Mouse (Mus musculus) myocyte (in vitro differentiated cells): ENCODE results near the gene Srsf3. TPM values are rescaled to one million over a fixed set of nuclear protein-coding genes. Genes with fewer than 3 reads are reported as not detected.

Experiments used
- polyA plus RNA-seq: library from polyadenylated mRNA; unstranded; fragments of >200 nt; fragmentation: generic; extraction: Trizol; gene quantifications from one replicate; pipeline ENCODE4 v1.2.1, GENCODE M21; 2012; ENCODE audit warnings: missing spikeins

Gene Srsf3
- polyA plus RNA-seq, 1 experiment = 98.2 TPM

Other genes starting within 250 kb of the Srsf3 start
- 6.7 TPM for gene Brpf3, start 231.5 kb upstream of the Srsf3 start, polyA plus RNA-seq
- gene Pnpla1, start 174.2 kb upstream of the Srsf3 start, polyA plus RNA-seq = not detected
- gene 4930539E08Rik, start 117.3 kb upstream of the Srsf3 start, polyA plus RNA-seq = not detected
- not detected for gene Pxt1, start 88.8 kb upstream of the Srsf3 start, polyA plus RNA-seq
- 34.8 TPM for gene Kctd20, start 80.7 kb upstream of the Srsf3 start, polyA plus RNA-seq
- 28.3 TPM for gene Stk38, start 24.6 kb upstream of the Srsf3 start, polyA plus RNA-seq
- 2,069 TPM for gene Cdkn1a, start 58.3 kb downstream of the Srsf3 start, polyA plus RNA-seq
- gene Rab44, start 81.5 kb downstream of the Srsf3 start, polyA plus RNA-seq = 6.8 TPM
- gene Cpne5, start 205.5 kb downstream of the Srsf3 start, polyA plus RNA-seq = 0.56 TPM
- 30.1 TPM for gene Ppil1, start 231.6 kb downstream of the Srsf3 start, polyA plus RNA-seq
- gene BC004004, start 236.2 kb downstream of the Srsf3 start, polyA plus RNA-seq = 120 TPM